Mouse (Mus musculus): ENCODE measurements around the gene Tmem143. TPM values are rescaled to one million over a fixed set of nuclear protein-coding genes. Genes with fewer than 3 reads are reported as not detected.
A peak's percentile ranks its signal among the peaks of the same experiment; 100 is the strongest.
"Not testable (repeated sequence)": the region's sequence is repeated elsewhere in the genome, so short reads cannot be mapped to it uniquely, and the experiment has no call there.

Gene Tmem143
- polyA plus RNA-seq, 1 experiment from 2014 or later, result 6.7 TPM

DNA sequence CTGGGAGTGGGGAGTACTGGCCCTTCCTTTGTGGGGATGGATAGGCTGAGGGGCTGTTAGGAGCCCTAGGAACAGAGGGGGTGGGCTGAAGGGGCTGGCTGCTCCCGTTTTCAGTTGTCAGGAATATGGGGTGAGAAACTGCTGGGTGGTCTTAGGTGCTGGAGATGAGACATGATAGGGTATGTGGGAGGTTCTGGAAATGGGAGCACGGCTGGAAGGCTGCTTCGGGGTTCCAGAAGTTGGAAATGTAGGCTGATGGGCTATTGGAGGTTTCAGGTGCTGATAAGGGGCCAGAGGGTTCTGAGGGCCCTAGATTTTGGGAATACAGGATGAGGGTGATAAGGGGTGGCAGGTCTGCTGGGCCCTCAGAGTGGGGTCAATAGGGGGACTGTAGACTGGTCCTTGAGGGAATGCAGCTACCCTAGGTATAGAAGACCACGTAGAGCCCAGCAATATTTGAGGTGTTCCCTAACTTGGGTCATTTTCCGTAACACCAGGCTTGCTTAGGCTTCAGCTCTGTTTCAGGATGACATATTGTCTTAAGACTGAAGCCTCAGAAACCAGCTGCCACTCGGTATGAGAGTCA is 717 bp upstream of the Tmem143 start:
- peak; percentile 63 for ATAC-seq

DNA sequence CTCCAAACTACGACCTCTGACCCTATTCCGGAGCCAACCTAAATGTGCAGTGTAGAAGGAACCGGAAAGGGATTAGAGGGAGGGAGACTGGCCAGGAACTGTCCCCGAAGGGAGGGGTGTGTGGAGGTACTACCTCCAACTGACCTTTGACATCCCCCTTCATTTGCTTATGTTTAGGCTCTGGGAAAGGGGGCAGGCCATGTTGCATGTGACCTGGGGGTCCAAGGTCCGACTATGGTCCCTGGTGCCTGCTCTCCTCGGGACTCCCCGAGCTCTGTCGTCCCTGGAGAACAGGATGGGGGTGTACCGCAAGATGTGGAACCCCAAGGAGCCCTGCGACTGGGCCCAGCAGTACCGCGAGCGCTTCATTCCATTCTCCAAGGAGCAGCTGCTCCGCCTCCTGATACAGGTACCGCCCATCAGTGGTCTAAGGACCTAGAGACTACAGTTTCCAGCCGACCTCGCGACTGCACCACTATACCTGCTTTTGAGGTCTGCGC is 567 bp downstream of the Tmem143 start:
- H3K27ac ChIP-seq, result peak overlapping the region; percentile 70
- H3K4me1 ChIP-seq (replicated peaks), result peaks cover 16% of the 10 kb centered on the region
- H3K4me3 ChIP-seq (replicated peaks), result peak overlapping the region; percentile 55
- H3K4me2 ChIP-seq (replicated peaks), result peak overlapping the region; percentile 93
- H3K27me3 ChIP-seq, result 0 out of 2 replicates have a peak, but pooled peaks cover 2% of the 10 kb centered on the region
- WGBS, result 2% methylated on average over 19 of the region's 19 CpGs
- peak overlapping the region; percentile 65 for H3K9ac ChIP-seq (replicated peaks)
- peak; percentile 55 for ATAC-seq
- H3K36me3 ChIP-seq, result no peaks in the 10 kb centered on the region
- no peaks in the 10 kb centered on the region for H3K9me3 ChIP-seq

More for the DNA sequence above, 717 bp upstream of the Tmem143 start:
- no peak overlapping the region for H3K27ac ChIP-seq
- no peak overlapping the region for H3K9ac ChIP-seq (replicated peaks)
- peak overlapping the region; percentile 55 for H3K4me3 ChIP-seq (replicated peaks)
- H3K27me3 ChIP-seq, result 0 out of 2 replicates have a peak, but pooled peaks cover 2% of the 10 kb centered on the region
- no peaks in the 10 kb centered on the region for H3K36me3 ChIP-seq
- H3K4me2 ChIP-seq (replicated peaks), result peak overlapping the region; percentile 48
- 76% methylated on average over 6 of the region's 6 CpGs for WGBS
- H3K4me1 ChIP-seq (replicated peaks), result peaks cover 16% of the 10 kb centered on the region
- no peaks in the 10 kb centered on the region for H3K9me3 ChIP-seq

DNA sequence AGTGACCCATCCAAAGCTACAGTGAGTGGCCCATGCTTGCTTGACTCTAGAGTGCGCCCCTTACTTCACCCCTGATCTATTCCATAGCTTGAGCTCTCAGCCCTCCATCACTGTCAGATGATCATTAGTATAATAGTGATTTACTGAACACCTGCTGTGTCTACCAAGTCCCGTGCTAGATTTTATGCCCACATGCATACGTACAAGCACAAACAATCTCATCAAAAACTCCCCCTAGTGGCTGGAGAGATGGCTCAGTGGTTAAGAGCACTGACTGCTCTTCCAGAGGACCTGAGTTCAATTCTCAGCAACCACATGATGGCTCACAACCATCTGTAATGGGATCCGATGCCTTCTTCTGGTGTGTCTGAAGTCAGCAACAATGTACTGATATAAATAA is 1.4 kb downstream of the Tmem143 start:
- H3K4me3 ChIP-seq (replicated peaks); H3K9me3 ChIP-seq; H3K9ac ChIP-seq (replicated peaks); H3K36me3 ChIP-seq; ATAC-seq; H3K27me3 ChIP-seq; H3K27ac ChIP-seq: not testable (repeated sequence)
- 62% methylated on average over 4 of the region's 4 CpGs for WGBS
- peaks cover 16% of the 10 kb centered on the region for H3K4me1 ChIP-seq (replicated peaks)
- H3K4me2 ChIP-seq (replicated peaks), result peak overlapping the region; percentile 93

DNA sequence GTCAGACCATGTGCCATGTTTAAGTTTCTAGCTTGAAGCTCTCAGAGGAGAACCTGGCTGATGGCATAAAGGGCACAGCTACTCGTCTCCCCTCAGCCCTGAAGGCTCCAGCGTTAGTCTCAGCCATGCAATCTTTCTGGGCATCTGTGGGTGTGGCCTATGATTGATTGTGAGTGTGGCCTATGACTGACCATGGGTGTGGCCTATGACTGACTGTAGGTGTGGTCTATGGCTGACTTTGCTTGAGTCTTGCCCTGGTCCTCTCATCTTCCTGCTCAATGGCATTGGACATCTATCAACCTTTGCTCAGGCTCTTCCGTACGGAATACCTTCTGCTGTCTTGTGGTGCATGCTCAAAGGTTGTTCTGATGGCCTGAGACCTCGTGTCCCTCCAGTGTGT is 4.8 kb downstream of the Tmem143 start:
- H3K4me2 ChIP-seq (replicated peaks), result no peak overlapping the region
- H3K36me3 ChIP-seq, result no peaks in the 10 kb centered on the region
- ATAC-seq, result no peak
- H3K27ac ChIP-seq, result no peak overlapping the region
- 53% methylated on average over 5 of the region's 5 CpGs for WGBS
- no peaks in the 10 kb centered on the region for H3K27me3 ChIP-seq
- H3K4me1 ChIP-seq (replicated peaks), result peaks cover 13% of the 10 kb centered on the region
- H3K4me3 ChIP-seq (replicated peaks), result no peak overlapping the region
- no peak overlapping the region for H3K9ac ChIP-seq (replicated peaks)
- H3K9me3 ChIP-seq, result no peaks in the 10 kb centered on the region

DNA sequence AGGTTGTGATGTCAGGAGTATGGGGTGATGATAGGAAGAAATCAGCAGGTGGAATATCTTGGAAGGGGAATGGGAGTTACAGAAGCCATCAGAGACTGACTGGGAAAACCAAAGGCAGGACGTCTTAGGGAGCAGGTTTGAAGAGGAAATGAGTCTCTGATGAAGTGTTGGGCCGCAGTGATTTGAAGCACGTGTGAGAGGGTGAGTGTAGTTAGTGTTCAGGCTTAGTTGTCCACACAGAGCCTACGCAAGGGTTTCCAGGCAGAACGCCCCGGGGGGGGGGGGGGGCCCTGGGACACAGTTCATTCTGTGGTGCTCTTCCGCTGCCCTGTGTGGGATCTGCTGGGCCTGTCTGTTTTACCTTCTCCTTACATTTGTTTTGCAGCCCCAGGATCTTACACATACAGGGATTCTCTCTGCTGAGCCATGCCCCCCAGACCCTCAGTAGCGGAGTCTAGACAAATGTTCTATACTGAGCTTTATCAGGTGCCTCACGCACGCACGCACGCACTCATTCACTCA is 5.8 kb downstream of the Tmem143 start:
- Histone ChIP-seq H3K4me3 (replicated peaks) (no peak overlapping the region), H3K4me2 (replicated peaks) (no peak overlapping the region), H3K4me1 (replicated peaks) (peaks cover 7% of the 10 kb centered on the region), H3K9ac (replicated peaks) (no peak overlapping the region), H3K36me3 (no peaks in the 10 kb centered on the region), H3K27me3 (no peaks in the 10 kb centered on the region), H3K9me3 (no peaks in the 10 kb centered on the region), H3K27ac (no peak overlapping the region)
- 86% methylated on average over 12 of the region's 12 CpGs for WGBS
- no peak for ATAC-seq

GRCm38 (mm10) chr7:45906622-45907021 is 9.9 kb downstream of the Tmem143 start:
- Histone ChIP-seq H3K36me3 (peaks cover 30% of the 10 kb centered on the region), H3K9me3 (no peaks in the 10 kb centered on the region), H3K27ac (no peak overlapping the region), H3K4me3 (replicated peaks) (no peak overlapping the region), H3K27me3 (no peaks in the 10 kb centered on the region), H3K4me2 (replicated peaks) (no peak overlapping the region), H3K4me1 (replicated peaks) (no peaks in the 10 kb centered on the region), H3K9ac (replicated peaks) (no peak overlapping the region)
- ATAC-seq, result no peak
- 92% methylated on average over 9 of the region's 9 CpGs for WGBS

DNA sequence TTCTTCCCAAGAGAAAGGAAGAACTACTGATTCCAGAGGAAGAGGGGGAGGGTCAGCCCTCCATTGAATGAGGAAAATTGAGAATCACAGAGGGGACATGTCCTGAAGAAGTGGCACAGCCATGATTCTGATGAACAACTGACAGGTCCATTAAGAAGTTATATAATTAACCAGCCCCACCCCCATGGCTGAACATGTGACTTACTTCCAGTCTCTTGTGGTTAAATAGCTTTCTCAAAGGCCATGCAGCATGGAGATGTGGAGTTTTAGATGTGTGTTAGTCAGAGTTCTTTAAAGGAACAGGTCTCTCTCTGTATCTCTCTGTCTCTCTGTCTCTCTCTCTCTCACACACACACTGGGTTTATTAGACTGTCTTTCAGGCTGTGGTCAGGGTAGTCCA is 11.6 kb downstream of the Tmem143 start:
- H3K4me3 ChIP-seq (replicated peaks), result no peak overlapping the region
- peaks cover 30% of the 10 kb centered on the region for H3K36me3 ChIP-seq
- H3K27ac ChIP-seq, result no peak overlapping the region
- H3K4me1 ChIP-seq (replicated peaks), result no peaks in the 10 kb centered on the region
- H3K9me3 ChIP-seq, result no peaks in the 10 kb centered on the region
- no peak overlapping the region for H3K9ac ChIP-seq (replicated peaks)
- H3K27me3 ChIP-seq, result no peaks in the 10 kb centered on the region
- no peak for ATAC-seq
- H3K4me2 ChIP-seq (replicated peaks), result no peak overlapping the region

DNA sequence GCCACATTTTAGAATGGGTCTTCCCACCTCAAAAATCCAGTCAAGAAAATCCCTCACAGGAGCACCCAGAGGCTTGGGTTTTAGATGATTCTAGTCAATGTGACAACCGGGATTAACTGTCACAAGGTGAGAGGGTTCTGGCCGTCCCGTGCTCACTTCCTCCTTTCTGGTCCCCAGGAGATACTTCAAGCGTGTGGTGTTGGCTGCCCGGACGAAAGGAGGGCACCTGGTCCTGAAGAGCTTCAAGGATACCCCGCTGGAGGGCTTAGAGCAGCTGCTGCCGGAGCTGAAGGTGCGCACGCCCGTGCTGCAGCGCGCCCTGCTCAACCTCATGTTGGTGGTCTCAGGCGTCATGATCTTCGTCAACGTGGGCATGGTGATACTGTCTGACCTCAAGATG is 12.4 kb downstream of the Tmem143 start:
- 93% methylated on average over 16 of the region's 16 CpGs for WGBS
- Histone ChIP-seq H3K27me3 (no peaks in the 10 kb centered on the region), H3K9ac (replicated peaks) (no peak overlapping the region), H3K4me1 (replicated peaks) (no peaks in the 10 kb centered on the region), H3K4me2 (replicated peaks) (no peak overlapping the region), H3K27ac (no peak overlapping the region), H3K9me3 (no peaks in the 10 kb centered on the region), H3K4me3 (replicated peaks) (no peak overlapping the region), H3K36me3 (peaks cover 35% of the 10 kb centered on the region)
- no peak for ATAC-seq

- no peaks in the 10 kb centered on the region for H3K27me3 ChIP-seq
- no peaks in the 10 kb centered on the region for H3K9me3 ChIP-seq
- H3K9ac ChIP-seq (replicated peaks), result no peak overlapping the region
- ATAC-seq, result no peak
- H3K36me3 ChIP-seq, result peaks cover 26% of the 10 kb centered on the region
- H3K4me1 ChIP-seq (replicated peaks), result peaks cover 22% of the 10 kb centered on the region
- WGBS, result 90% methylated on average over 6 of the region's 6 CpGs
- no peak overlapping the region for H3K4me3 ChIP-seq (replicated peaks)
- H3K27ac ChIP-seq, result no peak overlapping the region
- H3K4me2 ChIP-seq (replicated peaks), result no peak overlapping the region
Measured at GRCm38 (mm10) chr7:45914067-45914466, 17.3 kb downstream of the Tmem143 start.

- WGBS, result 90% methylated on average over 5 of the region's 5 CpGs
- H3K9ac ChIP-seq (replicated peaks), result no peak overlapping the region
- peaks cover 16% of the 10 kb centered on the region for H3K36me3 ChIP-seq
- H3K4me3 ChIP-seq (replicated peaks), result no peak overlapping the region
- no peaks in the 10 kb centered on the region for H3K9me3 ChIP-seq
- peaks cover 4% of the 10 kb centered on the region; the same call in 1 of the 2 replicates for H3K27me3 ChIP-seq
- no peak overlapping the region for H3K27ac ChIP-seq
- no peak overlapping the region for H3K4me2 ChIP-seq (replicated peaks)
- peaks cover 22% of the 10 kb centered on the region for H3K4me1 ChIP-seq (replicated peaks)
- no peak for ATAC-seq
Measured at GRCm38 (mm10) chr7:45915011-45915410, 18.3 kb downstream of the Tmem143 start.

DNA sequence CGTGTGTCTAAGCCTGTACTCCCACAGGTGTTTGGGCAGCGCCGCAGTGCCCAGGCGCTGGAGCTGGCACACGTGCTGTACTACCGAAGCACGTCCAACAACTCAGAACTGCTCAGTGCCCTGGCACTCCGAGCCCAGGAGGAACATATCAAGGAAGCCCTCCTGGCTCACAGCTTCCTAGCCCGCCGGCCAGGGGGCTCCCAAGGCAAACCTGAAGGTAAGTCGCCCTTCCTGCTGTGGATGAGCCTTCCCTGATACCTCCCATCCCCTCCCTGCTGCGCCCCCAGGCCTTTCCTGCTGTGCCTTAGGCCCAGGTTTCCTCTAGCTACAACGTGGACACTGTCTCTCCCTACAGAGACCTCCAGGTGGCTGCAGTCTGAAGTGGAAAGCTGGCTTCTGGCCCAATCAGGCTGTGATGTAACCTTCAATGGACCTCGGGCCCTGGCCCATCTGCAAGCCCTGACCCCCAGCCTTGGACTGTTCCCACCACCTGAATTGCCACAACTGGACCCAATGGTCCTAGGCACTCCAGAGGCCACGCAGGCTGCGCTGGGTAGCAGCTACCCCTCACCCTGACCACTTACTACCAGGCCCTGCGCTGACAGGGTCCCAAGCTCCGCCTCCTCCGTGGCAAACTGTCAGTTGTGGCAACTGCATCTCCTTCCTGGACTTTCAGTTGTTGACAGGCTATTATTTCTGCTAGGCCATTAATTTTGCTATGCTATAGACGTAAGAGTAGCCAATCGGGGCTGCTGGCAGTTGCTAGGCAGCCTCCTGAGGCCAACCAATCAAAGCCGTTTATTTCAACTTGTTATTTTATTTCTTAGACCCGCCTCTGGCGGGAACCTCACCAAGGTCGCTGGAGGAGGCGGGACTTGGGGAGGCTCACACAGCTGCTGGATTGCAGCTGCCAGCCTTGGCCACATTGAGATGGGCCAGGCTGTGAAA is 19.6 kb downstream of the Tmem143 start:
- peak; percentile 89 for ATAC-seq
- Histone ChIP-seq H3K4me1 (replicated peaks) (peaks cover 22% of the 10 kb centered on the region), H3K4me2 (replicated peaks) (peak overlapping the region; percentile 55)

More for the DNA sequence above, 19.6 kb downstream of the Tmem143 start:
- peak overlapping the region; percentile 76 for H3K27ac ChIP-seq
- peaks cover 13% of the 10 kb centered on the region; the same call in 1 of the 2 replicates for H3K27me3 ChIP-seq
- 35% methylated on average over 26 of the region's 26 CpGs for WGBS
- H3K4me3 ChIP-seq (replicated peaks), result peak overlapping the region; percentile 27
- H3K9ac ChIP-seq (replicated peaks), result peak overlapping the region; percentile 63
- H3K36me3 ChIP-seq, result peaks cover 4% of the 10 kb centered on the region; the same call in 1 of the 2 replicates
- H3K9me3 ChIP-seq, result no peaks in the 10 kb centered on the region

Measured in midbrain, embryonic 13.5 days (tissue).